Mouse (Mus musculus): ENCODE results near the gene Sf3a1. TPM values are rescaled to one million over a fixed set of nuclear protein-coding genes. Genes with fewer than 3 reads are reported as not detected.

The Sf3a1 gene
- 9.9 and 11.3 TPM in 2 replicates for polyA plus RNA-seq (2012; rRNA removed)

DNA sequence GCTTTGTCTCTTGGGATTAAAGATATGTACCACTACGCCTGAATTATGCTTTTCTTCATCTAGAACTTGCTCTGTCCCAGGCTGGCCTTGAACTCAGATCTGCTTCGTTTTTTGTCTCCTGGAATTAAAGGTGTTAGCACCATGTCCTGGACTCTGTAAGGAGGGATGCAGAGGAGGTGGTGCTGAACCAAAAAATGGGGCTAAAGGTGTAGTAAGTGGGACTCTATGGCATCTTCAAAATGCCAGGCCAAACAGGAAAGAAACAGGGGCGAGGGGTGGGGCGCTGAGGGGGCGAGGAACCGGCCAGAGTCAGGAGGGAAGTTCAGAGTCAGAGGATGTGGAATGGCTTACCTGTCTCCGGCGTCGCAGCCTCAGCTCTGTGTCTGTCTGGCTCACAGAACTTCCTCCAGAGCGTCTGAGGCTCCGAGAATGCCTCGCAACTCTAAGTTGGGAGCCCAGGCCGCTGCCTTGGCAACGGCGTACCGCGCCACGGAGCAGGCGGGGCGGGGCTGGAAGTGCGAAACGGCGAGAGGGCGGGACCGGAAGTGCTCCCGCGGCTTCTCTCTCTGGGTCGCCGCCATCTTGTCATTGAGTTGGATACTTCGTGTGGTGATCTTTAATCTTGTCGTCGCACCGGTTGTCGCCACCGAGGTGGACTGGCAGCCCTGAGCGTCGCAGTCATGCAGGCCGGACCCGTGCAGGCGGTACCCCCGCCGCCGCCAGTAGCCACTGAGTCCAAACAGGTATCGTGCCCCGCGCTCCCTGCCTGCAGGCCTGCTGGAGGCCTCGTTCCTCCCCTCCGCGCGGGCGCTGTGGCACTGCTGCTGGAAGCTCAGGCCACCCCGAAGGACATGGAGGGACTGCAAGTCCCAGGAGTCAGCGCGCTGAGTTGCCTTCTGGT is at the start of gene Sf3a1, which contains the start of gene Ccdc157:
Gene Sf3a1, plus strand, starts transcription at position 543 of the 901 bp plus-strand sequence.
Gene Ccdc157, minus strand, starts transcription at position 486 of the 901 bp plus-strand sequence.

DNA sequence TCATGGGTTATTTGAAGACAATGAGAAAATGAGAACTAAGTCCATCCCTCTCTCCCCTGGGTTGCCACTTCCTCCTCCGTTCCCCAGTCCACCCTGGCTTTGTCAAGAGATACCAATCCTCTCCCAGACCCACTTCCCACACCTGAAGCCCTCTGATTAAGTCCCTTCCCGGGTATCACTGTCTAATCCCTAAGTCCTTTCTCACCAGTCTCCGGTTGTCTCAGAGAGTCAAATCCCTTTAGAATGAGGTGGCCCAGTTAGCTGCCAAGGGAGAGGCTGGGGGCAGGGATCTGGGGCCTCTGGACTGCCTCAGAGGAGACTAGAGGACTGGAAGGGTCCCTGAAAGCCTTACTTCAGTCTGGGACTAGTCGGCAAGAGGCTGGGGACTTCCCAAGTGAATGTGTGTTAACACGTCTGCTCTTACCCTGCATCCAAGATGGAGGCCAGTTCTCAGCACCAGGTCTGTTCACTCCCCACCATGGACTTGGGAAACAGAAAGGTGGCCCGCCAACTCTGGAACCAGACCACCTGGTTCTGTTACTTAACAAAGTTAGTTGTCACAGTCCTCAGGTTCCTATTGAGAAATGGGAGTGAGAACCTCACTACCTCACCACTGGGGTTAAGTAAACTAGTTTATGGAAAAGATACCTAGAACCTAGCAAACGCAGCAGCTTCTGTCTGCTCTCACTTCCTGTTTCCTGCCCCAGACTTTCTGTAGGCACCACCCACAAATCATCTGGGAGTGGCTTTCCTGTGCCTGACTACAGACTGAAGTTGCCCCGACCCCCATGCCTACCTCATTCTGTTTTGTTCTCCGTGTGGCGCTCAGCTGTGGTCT is 37.2 kb upstream of the Sf3a1 start, which contains the start of gene Sec14l2:
Gene Sec14l2, minus strand, starts transcription at position 674 of the 838 bp plus-strand sequence.

DNA sequence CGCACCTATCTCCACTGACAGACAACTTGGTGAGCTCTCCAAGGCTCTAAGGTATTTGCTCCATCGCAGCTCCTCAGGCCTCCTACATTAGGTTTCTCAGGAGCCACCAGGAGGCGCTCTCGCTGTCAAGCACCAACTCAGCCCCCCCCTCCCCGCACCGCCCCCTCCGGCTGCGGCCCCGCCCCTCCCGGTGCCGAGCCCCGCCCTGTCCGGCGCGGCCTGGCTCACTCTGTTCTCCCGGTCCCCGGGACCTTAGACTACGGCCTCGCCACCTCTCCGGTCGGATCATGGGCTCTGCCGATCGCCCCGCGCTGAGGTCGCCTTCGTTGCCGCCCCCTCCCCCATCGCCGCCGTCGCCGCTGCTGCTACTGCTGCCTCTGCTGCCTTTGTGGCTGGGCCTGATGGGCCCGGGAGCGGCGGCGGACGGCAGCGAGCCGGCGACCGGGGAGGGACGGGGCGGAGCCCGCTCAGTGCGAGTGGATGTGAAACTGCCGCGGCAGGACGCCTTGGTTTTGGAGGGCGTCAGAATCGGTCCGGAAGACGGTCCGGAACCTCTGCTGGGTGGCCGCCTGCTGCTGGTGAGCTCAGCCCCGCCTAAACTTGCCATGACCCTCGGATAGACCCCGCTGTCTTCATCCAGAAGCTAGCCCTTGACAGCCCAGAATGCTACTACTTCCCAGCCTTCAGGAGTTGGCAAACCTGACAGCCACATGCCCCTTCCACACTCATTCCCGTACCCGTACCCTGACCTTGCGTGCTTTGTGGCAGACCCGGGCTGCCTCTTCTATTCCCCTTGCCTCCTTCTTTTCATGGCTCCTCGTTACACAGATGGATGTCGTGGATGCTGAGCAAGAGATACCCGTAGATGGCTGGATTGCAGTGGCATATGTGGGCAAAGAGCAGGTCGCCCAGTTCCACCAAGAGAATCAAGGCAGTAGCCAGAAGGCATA is 24.9 kb upstream of the Sf3a1 start, which contains the start of gene Rnf215:
Gene Rnf215, plus strand, starts transcription at position 217 of the 950 bp plus-strand sequence.

DNA sequence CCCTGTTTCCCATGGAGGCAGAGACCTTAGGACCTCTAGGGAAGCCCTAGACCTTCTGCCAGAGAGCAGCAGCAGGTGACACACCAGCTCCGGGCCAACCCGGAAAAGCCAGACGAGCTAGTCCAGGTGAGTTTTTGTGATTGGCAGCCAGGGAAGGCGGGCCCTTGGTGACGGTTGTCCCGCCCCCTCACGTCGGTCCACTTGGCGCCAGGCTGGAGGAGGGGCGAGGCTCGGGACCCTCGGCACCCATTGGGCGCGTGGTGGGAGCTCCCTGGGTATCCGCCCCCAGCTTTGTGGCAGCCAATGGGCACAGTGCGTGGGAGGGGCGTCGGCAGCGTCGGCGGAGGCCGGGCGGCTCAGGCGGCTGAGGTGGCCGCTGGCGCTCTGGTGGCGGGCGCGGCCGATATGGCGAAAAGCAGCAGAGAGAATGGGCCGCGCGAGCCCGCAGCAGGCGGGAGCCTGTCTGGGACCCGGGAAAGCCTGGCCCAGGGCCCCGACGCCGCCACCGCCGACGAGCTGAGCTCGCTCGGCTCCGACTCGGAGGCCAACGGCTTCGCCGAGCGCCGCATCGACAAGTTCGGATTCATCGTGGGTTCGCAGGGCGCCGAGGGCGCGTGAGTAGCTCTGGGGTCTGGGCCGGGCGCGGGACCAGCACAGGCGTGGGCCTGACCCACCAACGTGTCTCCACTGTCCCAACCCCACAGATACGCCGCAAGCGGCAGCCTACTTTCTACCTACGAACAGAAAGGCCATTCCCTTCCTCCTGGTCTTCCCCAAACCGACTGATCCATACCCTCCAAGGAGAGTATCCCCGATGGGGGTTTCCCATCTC is 26.6 kb downstream of the Sf3a1 start, which contains the start of gene Tbc1d10a:
Gene Tbc1d10a, plus strand, starts transcription at position 304 of the 832 bp plus-strand sequence.

DNA sequence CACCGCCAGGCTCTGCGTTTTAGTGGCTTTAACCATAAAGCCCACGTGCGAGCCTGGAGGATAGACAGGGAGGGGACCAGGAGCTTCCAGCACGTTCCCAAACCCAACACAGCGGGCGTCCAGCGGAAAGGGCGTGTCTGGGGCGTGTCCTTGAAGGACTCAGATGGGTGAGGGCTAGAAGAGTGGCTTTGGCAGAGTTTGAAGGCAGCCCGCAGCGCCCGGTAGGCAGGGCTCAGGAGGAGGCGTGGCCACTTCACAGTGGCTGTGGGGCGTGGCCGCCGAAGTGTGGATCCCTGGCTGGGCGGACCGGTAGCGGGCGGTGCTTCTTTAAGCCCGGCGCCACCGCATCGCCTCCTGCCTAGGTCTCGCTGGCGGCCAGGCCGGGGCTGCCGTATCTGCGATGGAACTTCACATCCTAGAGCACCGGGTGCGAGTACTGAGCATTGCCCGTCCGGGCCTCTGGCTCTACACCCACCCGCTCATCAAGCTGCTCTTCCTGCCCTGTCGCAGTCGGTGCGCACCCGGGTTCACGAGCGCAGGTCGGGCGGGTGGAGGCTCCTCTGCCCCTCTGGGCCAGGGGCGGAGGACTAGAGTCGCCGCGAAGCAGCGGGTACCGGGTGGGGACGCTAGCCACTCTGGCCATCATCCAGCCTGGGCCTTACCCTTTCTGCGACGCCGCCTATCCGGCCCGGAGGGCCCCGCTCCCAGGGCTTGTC is 57.9 kb downstream of the Sf3a1 start, which contains the start of gene Castor1:
Gene Castor1, plus strand, starts transcription at position 312 of the 716 bp plus-strand sequence.

Other genes starting within 250 kb of the Sf3a1 start
- gene Slc35e4, start 245.7 kb upstream of the Sf3a1 start, polyA plus RNA-seq (2012; rRNA removed), result 0.34 and 0.35 TPM in 2 replicates
- 54.0 and 56.8 TPM in 2 replicates for gene Tcn2, start 228.2 kb upstream of the Sf3a1 start, polyA plus RNA-seq (2012; rRNA removed)
- gene Pes1, start 196.4 kb upstream of the Sf3a1 start, polyA plus RNA-seq (2012; rRNA removed), result 29.9 and 30.8 TPM in 2 replicates
- not detected in 2 replicates for gene 4930556J24Rik, start 183.6 kb upstream of the Sf3a1 start, polyA plus RNA-seq (2012; rRNA removed)
- gene Gal3st1, start 176.7 kb upstream of the Sf3a1 start, polyA plus RNA-seq (2012; rRNA removed), result 5.6 and 7.7 TPM in 2 replicates
- gene Sec14l4, start 128.9 kb upstream of the Sf3a1 start, polyA plus RNA-seq (2012; rRNA removed), result 9.2 and 11.1 TPM in 2 replicates
- gene Sec14l3, start 95.5 kb upstream of the Sf3a1 start, polyA plus RNA-seq (2012; rRNA removed), result not detected in 2 replicates
- 13.4 and 13.6 TPM in 2 replicates for gene Mtfp1, start 64.9 kb upstream of the Sf3a1 start, polyA plus RNA-seq (2012; rRNA removed)
- gene Sec14l2, start 36.9 kb upstream of the Sf3a1 start, polyA plus RNA-seq (2012; rRNA removed), result 42.8 and 52.5 TPM in 2 replicates
- gene Rnf215, start 25.1 kb upstream of the Sf3a1 start, polyA plus RNA-seq (2012; rRNA removed), result 6.7 and 6.8 TPM in 2 replicates
- 1.2 and 1.3 TPM in 2 replicates for gene Ccdc157, start 57 bp upstream of the Sf3a1 start, polyA plus RNA-seq (2012; rRNA removed)
- gene Tbc1d10a, start 26.4 kb downstream of the Sf3a1 start, polyA plus RNA-seq (2012; rRNA removed), result 9.5 and 10.3 TPM in 2 replicates
- 1.0 and 1.2 TPM in 2 replicates for gene Castor1, start 57.9 kb downstream of the Sf3a1 start, polyA plus RNA-seq (2012; rRNA removed)
- gene Osm, start 76.1 kb downstream of the Sf3a1 start, polyA plus RNA-seq (2012; rRNA removed), result 1.3 and 1.5 TPM in 2 replicates
- gene Lif, start 97.2 kb downstream of the Sf3a1 start, polyA plus RNA-seq (2012; rRNA removed), result 0.09 and 0.11 TPM in 2 replicates

Data from liver, embryonic 18 days (tissue).